Mouse (Mus musculus) hindbrain, embryonic 12.5 days (tissue): ENCODE results near the gene Tti1. TPM values are rescaled to one million over a fixed set of nuclear protein-coding genes. Genes with fewer than 3 reads are reported as not detected.
A peak's percentile ranks its signal among the peaks of the same experiment; 100 is the strongest.
"Not testable (repeated sequence)": the region's sequence is repeated elsewhere in the genome, so short reads cannot be mapped to it uniquely, and the experiment has no call there.

Experiments
- ATAC-seq: fragments of 200-750 bp; cut with Nextera tagmentation; 2 replicates; pipeline ENCODE4 v1.8.0; 2017; ENCODE audit warnings: moderate TSS enrichment; ENCODE audit not compliant: low FRiP score
- H3K27ac ChIP-seq: fragments of 300-500 bp; sonication (generic); 2 replicates; pipeline ENCODE4 v1.5.1; 2016; ENCODE audit warnings: mild to moderate bottlenecking
- H3K27me3 ChIP-seq: fragments of 300-500 bp; sonication (generic); 2 replicates; pipeline ENCODE4 v1.6.1; 2016; ENCODE audit warnings: mild to moderate bottlenecking
- H3K36me3 ChIP-seq: fragments of 300-500 bp; sonication (generic); 2 replicates; pipeline ENCODE4 v1.6.1; 2016; ENCODE audit warnings: mild to moderate bottlenecking
- H3K4me1 ChIP-seq: fragments of 300-500 bp; sonication (generic); 2 replicates; pipeline ENCODE4 v1.6.1; 2016
- H3K4me2 ChIP-seq: fragments of 300-500 bp; sonication (generic); replicated peaks from 2 replicates; pipeline ENCODE4 v1.6.1; 2016; ENCODE audit warnings: mild to moderate bottlenecking
- H3K4me3 ChIP-seq: fragments of 300-500 bp; sonication (generic); 2 replicates; pipeline ENCODE4 v1.5.1; 2016; ENCODE audit warnings: mild to moderate bottlenecking
- H3K9ac ChIP-seq: fragments of 300-500 bp; sonication (generic); 2 replicates; pipeline ENCODE4 v1.6.1; 2016; ENCODE audit warnings: mild to moderate bottlenecking, moderate library complexity
- H3K9me3 ChIP-seq: fragments of 300-500 bp; sonication (generic); replicated peaks from 2 replicates; pipeline ENCODE4 v1.6.1; 2016; ENCODE audit warnings: mild to moderate bottlenecking
- WGBS: fragments of 180-500 bp; shearing (Covaris S2); methylation state at CpG from one replicate; pipeline ENCODE4 v1.1.7; 2016; 5-methylcytosine and 5-hydroxymethylcytosine counted together
- polyA plus RNA-seq: library from polyadenylated mRNA; unstranded; fragments of >200 nt; fragmentation: Nextera tagmentation; extraction: Ambion mirVana; gene quantifications from 2 replicates; pipeline ENCODE4 v1.2.1, GENCODE M21; 2016

Gene Tti1
- polyA plus RNA-seq, 1 experiment from 2014 or later, result 25.6 TPM

DNA sequence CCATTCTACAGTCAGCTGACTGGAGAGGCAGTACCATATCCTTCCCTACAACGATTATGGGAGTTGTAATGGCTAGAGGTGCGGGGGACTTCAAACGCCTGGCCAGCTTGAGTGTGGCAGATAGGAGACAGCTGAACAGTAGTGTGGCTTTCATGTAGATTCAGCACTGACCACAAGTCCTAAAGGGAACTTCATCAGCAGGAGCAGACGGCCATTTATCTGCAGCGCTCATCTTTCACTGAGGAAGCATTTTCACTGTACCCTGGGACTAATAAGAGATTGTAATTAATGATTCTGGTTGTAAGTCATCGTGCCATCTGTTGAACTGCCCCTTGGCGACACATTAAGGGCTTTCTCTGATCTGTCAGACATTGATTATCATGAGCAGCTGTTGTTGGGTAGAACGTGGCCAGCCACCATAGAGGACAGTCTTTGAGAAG lies 31.5 kb upstream of the Tti1 start:
- peaks cover 43% of the 10 kb centered on the region for H3K36me3 ChIP-seq
- 62% methylated on average over 8 of the region's 8 CpGs for whole genome bisulfite sequencing
- no peak for ATAC-seq
- no peak overlapping the region for H3K4me3 ChIP-seq
- no peaks in the 10 kb centered on the region for H3K9me3 ChIP-seq
- peak overlapping the region; percentile 61; the same call in 1 of the 2 replicates for H3K27ac ChIP-seq
- H3K4me1 ChIP-seq, result peaks cover 7% of the 10 kb centered on the region
- no peak overlapping the region for H3K9ac ChIP-seq
- H3K27me3 ChIP-seq, result no peaks in the 10 kb centered on the region
- no peak overlapping the region for H3K4me2 ChIP-seq

DNA sequence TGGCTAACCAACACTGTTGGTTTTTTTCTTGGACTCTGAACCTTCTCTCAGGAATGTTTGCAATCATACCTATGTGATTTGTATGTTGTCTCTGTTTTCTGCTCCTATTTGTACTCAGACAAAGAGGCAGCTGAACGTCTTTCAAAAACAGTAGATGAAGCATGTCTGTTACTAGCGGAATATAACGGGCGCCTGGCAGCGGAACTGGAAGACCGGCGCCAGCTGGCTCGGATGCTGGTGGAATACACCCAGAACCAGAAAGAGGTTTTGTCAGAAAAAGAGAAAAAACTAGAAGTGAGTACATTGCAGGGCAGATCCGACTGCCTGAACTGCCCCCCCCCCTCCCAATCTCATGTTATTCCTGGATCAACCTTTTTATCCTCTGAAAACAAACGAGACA lies 30.3 kb upstream of the Tti1 start:
- Histone ChIP-seq H3K4me2 (no peak overlapping the region), H3K4me3 (no peak overlapping the region), H3K9ac (no peak overlapping the region), H3K4me1 (peaks cover 7% of the 10 kb centered on the region), H3K27me3 (no peaks in the 10 kb centered on the region), H3K9me3 (no peaks in the 10 kb centered on the region), H3K27ac (no peak overlapping the region), H3K36me3 (peaks cover 47% of the 10 kb centered on the region)
- no peak for ATAC-seq
- 93% methylated on average over 10 of the region's 10 CpGs for WGBS

DNA sequence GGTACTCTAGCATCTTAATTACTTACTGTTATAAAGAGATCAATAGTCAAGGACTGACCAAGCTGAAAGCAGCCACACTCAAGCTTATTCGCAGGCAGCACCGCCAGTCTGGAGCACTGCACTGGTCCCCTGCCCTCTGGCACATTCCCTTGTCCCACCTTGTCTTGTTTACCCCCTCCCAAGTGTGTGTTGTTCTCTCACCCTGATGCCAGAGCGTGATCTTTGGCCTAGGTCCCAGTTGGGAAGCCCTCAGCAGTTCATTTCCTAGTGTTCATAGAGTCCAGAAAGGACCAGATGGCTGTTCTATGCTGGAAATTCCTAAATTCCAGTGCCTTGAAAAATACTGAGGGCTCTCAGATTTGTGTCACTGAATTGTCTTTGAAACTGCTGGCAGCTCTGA lies 28.8 kb upstream of the Tti1 start:
- no peak overlapping the region for H3K4me2 ChIP-seq
- H3K9ac ChIP-seq, result no peak overlapping the region
- H3K27me3 ChIP-seq, result no peaks in the 10 kb centered on the region
- no peak for ATAC-seq
- no peaks in the 10 kb centered on the region for H3K9me3 ChIP-seq
- peaks cover 50% of the 10 kb centered on the region for H3K36me3 ChIP-seq
- WGBS, result 91% methylated on average over 3 of the region's 3 CpGs
- H3K4me3 ChIP-seq, result no peak overlapping the region
- peaks cover 7% of the 10 kb centered on the region for H3K4me1 ChIP-seq
- no peak overlapping the region for H3K27ac ChIP-seq

DNA sequence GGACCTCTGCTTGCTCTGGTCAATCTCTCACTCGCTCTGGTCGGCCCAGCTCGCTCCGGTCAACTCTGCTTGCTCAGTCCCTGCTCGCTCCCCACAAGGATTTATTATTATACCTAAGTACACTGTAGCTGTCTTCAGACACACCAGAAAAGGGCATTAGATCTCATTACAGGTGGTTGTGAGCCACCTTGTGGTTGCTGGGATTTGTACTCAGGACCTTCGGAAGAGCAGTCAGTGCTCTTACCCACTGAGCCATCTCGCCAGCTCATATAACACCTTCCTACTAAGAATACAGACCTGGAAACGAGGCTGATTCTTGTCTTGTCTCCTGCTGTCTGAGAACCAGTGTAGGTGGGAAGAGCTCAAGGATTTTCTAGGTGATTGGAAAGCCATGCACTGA lies 27.1 kb upstream of the Tti1 start:
- not testable (repeated sequence) for H3K27ac ChIP-seq, H3K27me3 ChIP-seq, ATAC-seq, H3K9ac ChIP-seq, H3K9me3 ChIP-seq, H3K4me3 ChIP-seq, H3K4me2 ChIP-seq, H3K4me1 ChIP-seq
- WGBS, result 90% methylated on average over 8 of the region's 8 CpGs
- peaks cover 46% of the 10 kb centered on the region for H3K36me3 ChIP-seq

DNA sequence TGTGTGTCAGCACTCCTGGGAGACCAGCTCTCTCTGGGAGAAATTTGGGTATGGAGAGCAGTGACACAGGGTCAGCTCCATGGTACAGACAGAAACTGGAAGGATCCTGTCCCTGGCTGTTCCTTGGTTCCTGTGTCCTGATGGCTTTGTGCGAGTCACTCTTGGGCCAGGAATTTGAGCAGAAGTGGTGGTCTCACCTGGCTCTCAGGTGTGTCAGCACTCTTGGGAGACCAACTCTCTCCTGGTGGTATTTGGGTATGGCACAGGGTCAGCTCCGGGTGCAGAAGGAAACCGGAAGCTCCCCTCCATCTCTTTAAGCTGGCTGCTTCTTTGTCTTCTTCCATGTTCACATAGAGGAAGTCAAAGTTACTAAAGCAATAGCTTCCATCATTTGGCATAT lies 26.4 kb upstream of the Tti1 start:
- peaks cover 45% of the 10 kb centered on the region for H3K36me3 ChIP-seq
- no peak for ATAC-seq
- WGBS, result 91% methylated on average over 3 of the region's 3 CpGs
- no peaks in the 10 kb centered on the region for H3K27me3 ChIP-seq
- H3K9me3 ChIP-seq, result no peaks in the 10 kb centered on the region
- H3K4me2 ChIP-seq, result no peak overlapping the region
- H3K4me3 ChIP-seq, result no peak overlapping the region
- H3K9ac ChIP-seq, result no peak overlapping the region
- H3K27ac ChIP-seq, result no peak overlapping the region
- H3K4me1 ChIP-seq, result peaks cover 6% of the 10 kb centered on the region

DNA sequence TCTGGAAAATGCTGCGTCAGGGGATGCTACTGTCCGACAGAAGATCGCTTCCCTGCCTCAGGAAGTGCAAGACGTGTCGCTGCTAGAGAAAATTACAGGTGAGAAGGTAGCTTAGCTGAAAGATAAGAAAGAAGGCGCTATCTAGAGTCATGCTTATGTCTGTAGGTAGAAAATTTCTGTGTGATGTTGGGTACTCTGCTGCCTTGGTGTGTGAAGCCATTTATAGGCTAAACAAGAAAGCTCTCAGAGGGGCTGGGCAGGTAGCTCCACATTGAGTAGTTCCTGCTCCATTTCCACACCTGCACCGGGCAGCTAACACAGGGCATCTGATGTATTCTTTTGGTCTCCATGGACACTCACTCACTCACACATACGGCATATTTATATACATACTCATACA lies 21.9 kb upstream of the Tti1 start:
- Histone ChIP-seq H3K4me3 (no peak overlapping the region), H3K36me3 (peaks cover 46% of the 10 kb centered on the region), H3K4me1 (no peaks in the 10 kb centered on the region), H3K9me3 (no peaks in the 10 kb centered on the region), H3K9ac (no peak overlapping the region), H3K27ac (no peak overlapping the region), H3K27me3 (no peaks in the 10 kb centered on the region), H3K4me2 (no peak overlapping the region)
- no peak for ATAC-seq
- WGBS, result 97% methylated on average over 8 of the region's 8 CpGs

DNA sequence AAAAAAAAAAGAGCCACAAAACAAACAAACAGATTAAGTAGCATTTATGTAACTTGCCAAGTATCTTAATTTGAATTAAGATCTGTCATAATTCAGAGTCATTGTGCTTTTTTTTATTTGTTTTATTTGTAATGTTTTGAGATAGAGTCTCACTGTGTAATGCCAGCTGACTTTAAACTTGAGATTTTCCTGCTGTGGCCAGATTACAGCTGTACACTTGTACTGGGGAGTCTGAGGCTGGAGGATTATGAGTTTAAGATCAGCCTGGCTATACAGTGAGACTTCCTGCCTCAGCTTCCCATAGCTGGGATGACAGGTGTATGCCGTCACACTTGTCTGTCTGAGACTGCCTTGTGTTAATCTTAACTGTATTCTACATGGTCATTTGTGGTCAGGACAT lies 20.5 kb upstream of the Tti1 start:
- Histone ChIP-seq H3K9me3 (no peaks in the 10 kb centered on the region), H3K27ac (no peak overlapping the region), H3K9ac (no peak overlapping the region), H3K4me1 (no peaks in the 10 kb centered on the region), H3K27me3 (no peaks in the 10 kb centered on the region), H3K36me3 (peaks cover 50% of the 10 kb centered on the region), H3K4me2 (no peak overlapping the region), H3K4me3 (no peak overlapping the region)
- WGBS, result 94% methylated on average over 1 of the region's 1 CpGs
- ATAC-seq, result no peak

DNA sequence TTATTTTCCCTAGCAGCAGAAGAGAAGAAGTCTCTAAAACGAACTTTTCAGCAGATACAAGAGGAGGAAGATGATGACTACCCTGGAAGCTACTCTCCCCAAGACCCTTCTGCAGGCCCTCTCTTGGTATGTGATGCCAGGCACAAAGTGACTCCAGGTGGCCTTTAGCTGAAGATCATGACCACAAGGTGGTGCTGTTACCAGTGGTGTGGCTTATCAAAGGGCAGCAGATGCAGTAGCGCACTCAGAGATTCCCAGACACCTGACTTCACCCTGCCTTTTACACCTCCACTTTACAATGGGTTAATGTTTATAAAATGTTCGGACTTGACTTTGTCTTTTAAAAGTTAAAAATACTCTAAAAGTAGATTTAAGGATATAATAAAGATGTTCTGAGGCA lies 19.7 kb upstream of the Tti1 start:
- Histone ChIP-seq H3K9me3 (no peaks in the 10 kb centered on the region), H3K4me2 (no peak overlapping the region), H3K4me3 (no peak overlapping the region), H3K36me3 (peaks cover 57% of the 10 kb centered on the region), H3K27ac (no peak overlapping the region), H3K9ac (no peak overlapping the region), H3K4me1 (no peaks in the 10 kb centered on the region), H3K27me3 (no peaks in the 10 kb centered on the region)
- no peak for ATAC-seq
- WGBS, result 67% methylated on average over 3 of the region's 3 CpGs

DNA sequence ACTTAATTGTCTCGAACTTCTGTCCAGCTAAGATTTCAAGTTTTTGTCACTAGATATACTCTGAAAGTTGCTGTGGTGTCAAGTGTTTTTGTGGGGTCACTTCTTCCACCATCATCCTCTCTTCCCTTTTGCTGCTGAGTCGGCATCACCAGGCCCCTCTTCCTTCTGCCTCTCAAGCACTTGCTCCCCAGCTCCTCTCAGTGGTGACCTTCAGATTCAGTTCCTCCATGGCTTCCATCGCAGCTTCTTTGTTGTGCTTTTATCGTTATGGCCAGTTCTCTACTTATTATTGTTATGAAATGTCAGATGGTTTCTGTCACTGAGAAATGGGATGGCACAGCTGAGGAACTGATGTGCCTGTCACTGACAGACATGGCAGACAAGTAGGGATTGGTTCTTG lies 18.0 kb upstream of the Tti1 start:
- no peaks in the 10 kb centered on the region for H3K9me3 ChIP-seq
- no peak for ATAC-seq
- H3K27me3 ChIP-seq, result no peaks in the 10 kb centered on the region
- H3K4me1 ChIP-seq, result no peaks in the 10 kb centered on the region
- H3K4me3 ChIP-seq, result no peak overlapping the region
- WGBS, result 84% methylated on average over 4 of the region's 4 CpGs
- no peak overlapping the region for H3K4me2 ChIP-seq
- H3K36me3 ChIP-seq, result peaks cover 49% of the 10 kb centered on the region
- H3K9ac ChIP-seq, result no peak overlapping the region
- no peak overlapping the region for H3K27ac ChIP-seq

DNA sequence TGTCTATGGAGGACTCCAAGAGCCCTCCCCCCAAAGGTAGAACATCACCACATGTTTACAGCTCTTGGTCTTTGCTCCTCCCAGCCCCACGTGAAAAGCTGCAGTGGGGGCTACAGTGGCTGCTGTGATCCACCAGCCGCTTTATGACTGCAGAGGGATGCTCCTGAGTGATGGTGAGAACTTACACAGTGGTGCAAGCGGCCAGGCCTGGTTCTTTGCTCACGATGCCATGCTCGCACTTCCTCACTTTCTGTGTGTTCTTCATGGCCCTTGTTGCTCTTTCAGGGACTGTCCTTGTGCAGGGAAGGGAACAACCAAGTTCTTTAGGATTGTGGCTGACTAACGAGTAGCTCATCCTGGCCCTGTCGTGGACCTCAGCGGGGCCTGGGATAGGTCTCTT lies 15.3 kb upstream of the Tti1 start:
- 92% methylated on average over 8 of the region's 8 CpGs for WGBS
- Histone ChIP-seq H3K36me3 (peaks cover 49% of the 10 kb centered on the region), H3K4me1 (no peaks in the 10 kb centered on the region), H3K9ac (no peak overlapping the region), H3K9me3 (no peaks in the 10 kb centered on the region), H3K27me3 (no peaks in the 10 kb centered on the region), H3K4me2 (no peak overlapping the region), H3K4me3 (no peak overlapping the region), H3K27ac (no peak overlapping the region)
- ATAC-seq, result no peak

DNA sequence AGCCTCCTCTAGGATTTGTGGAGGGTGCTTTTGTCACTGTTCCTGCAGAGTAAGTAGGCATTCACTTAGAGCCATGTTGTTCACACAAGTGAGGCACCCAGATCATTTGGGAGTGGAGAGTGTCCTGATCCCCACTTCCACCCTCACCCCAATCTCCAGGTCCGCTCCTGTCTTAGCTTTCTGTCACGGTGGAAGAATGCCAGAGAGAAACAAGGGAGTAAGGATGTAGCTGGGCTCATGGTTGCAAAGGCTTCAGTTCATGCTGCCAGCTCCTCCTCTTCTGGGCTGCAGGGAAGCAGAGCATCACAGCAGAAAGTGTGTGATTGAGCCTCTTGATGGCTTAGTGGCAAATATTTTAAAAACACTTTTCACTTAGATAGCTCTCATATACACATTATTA lies 12.2 kb upstream of the Tti1 start:
- Histone ChIP-seq H3K4me1 (no peaks in the 10 kb centered on the region), H3K9me3 (no peaks in the 10 kb centered on the region), H3K9ac (no peak overlapping the region), H3K27ac (no peak overlapping the region), H3K4me2 (no peak overlapping the region), H3K27me3 (no peaks in the 10 kb centered on the region), H3K4me3 (no peak overlapping the region), H3K36me3 (peaks cover 47% of the 10 kb centered on the region)
- no peak for ATAC-seq
- 80% methylated on average over 2 of the region's 2 CpGs for WGBS

DNA sequence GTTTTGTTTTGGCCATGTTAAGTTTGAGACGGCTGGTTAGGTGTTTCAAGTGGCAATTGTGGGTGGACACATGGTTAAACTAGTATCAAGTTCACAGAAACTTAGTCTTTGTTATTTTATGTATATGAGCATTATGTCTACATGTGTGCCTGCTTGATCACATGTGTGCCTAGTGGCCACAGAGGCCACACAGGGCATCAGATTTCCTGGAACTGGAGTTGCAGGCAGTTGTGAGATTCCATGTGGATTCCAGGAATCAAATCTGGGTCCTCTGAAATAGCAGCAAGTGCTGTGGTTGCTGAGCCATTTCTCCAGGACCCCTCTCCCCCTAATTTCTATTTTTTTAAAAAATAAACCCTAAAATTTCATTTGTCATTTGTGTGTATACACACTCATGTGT lies 11.4 kb upstream of the Tti1 start:
- no peaks in the 10 kb centered on the region for H3K27me3 ChIP-seq
- no peak overlapping the region for H3K9ac ChIP-seq
- no peak overlapping the region for H3K27ac ChIP-seq
- no peak overlapping the region for H3K4me2 ChIP-seq
- peaks cover 42% of the 10 kb centered on the region for H3K36me3 ChIP-seq
- ATAC-seq, result no peak
- 76% methylated on average over 1 of the region's 1 CpGs for WGBS
- H3K9me3 ChIP-seq, result no peaks in the 10 kb centered on the region
- no peaks in the 10 kb centered on the region for H3K4me1 ChIP-seq
- H3K4me3 ChIP-seq, result no peak overlapping the region

DNA sequence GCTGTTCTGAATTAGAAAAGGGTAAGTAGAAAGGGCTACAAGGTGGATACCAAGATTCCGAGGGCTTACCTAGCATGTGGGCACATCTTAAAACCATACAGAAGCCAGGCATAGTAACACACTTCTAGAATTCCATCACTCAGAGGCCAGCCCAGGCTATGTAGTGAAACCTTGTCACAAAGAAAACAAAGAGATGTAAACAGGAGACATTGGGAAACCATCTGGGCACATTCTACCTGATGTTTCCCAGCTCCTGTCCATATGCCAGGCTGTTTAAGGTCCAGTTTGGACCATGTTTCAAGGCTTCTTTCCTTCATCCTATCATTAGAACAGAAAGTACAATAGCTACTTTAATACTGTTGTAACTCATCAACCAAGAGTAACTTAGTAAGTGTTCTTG lies 9.3 kb upstream of the Tti1 start:
- Histone ChIP-seq H3K27me3 (no peaks in the 10 kb centered on the region), H3K4me1 (no peaks in the 10 kb centered on the region), H3K27ac (no peak overlapping the region), H3K36me3 (peaks cover 25% of the 10 kb centered on the region), H3K9me3 (no peaks in the 10 kb centered on the region), H3K4me3 (no peak overlapping the region), H3K4me2 (no peak overlapping the region), H3K9ac (no peak overlapping the region)
- no peak for ATAC-seq
- 96% methylated on average over 1 of the region's 1 CpGs for WGBS

DNA sequence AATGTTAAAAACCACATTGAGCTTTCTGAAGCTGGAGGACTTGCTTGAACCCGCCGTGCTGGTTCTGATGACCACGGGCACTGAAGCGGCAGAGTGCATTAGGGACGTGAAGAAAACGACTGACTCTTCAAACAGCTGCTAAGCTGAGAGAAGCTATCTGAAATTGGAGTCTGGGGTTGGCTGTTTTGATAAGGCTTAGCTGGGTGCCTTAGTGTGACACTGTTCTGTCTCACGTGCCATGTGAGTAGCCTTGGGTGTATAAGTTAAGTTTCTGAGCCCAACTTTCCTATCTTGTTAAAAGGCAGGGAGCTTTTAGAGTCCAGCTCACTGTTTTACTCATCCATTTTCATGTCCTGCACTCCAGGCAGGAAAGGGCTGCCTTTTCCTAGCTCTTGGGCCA lies 8.7 kb upstream of the Tti1 start:
- H3K9ac ChIP-seq, result no peak overlapping the region
- WGBS, result 85% methylated on average over 7 of the region's 7 CpGs
- no peaks in the 10 kb centered on the region for H3K4me1 ChIP-seq
- H3K36me3 ChIP-seq, result peaks cover 25% of the 10 kb centered on the region
- ATAC-seq, result no peak
- H3K4me3 ChIP-seq, result no peak overlapping the region
- H3K27me3 ChIP-seq, result no peaks in the 10 kb centered on the region
- H3K9me3 ChIP-seq, result no peaks in the 10 kb centered on the region
- no peak overlapping the region for H3K27ac ChIP-seq
- no peak overlapping the region for H3K4me2 ChIP-seq
